Mouse (Mus musculus): ENCODE measurements around the gene Nabp2. TPM values are rescaled to one million over a fixed set of nuclear protein-coding genes. Genes with fewer than 3 reads are reported as not detected.

Nabp2 gene
- polyA plus RNA-seq, 1 experiment from 2014 or later: 91.8 TPM

Small RNA genes lying within 50 kb of the gene (microRNA-seq; reads per million reads assigned to microRNA genes)
- gene Gm25361: not detected
- not detected for gene Gm26308
- gene Mir6914: 1.8 reads per million
- gene Mir6915: not detected
- gene Mir8105: 2.4 reads per million

Other genes starting within 250 kb of the Nabp2 start
- 25.2 and 29.8 TPM in 2 replicates for gene Rbms2, start 231.2 kb downstream of the Nabp2 start, polyA plus RNA-seq (2014; fragmentation: Nextera tagmentation; extraction: Ambion mirVana)
- gene Gls2, start 217.0 kb downstream of the Nabp2 start, polyA plus RNA-seq (2014; fragmentation: Nextera tagmentation; extraction: Ambion mirVana): 1.6 and 1.9 TPM in 2 replicates
- 32.5 and 33.1 TPM in 2 replicates for gene Spryd4, start 199.7 kb downstream of the Nabp2 start, polyA plus RNA-seq (2014; fragmentation: Nextera tagmentation; extraction: Ambion mirVana)
- gene Mip, start 185.7 kb downstream of the Nabp2 start, polyA plus RNA-seq (2014; fragmentation: Nextera tagmentation; extraction: Ambion mirVana): 0.32 and 0.41 TPM in 2 replicates
- gene Timeless, start 179.4 kb downstream of the Nabp2 start, polyA plus RNA-seq (2014; fragmentation: Nextera tagmentation; extraction: Ambion mirVana): 92.9 and 95.6 TPM in 2 replicates
- 0.50 and 0.52 TPM in 2 replicates for gene Apon, start 157.4 kb downstream of the Nabp2 start, polyA plus RNA-seq (2014; fragmentation: Nextera tagmentation; extraction: Ambion mirVana)
- not detected in 2 replicates for gene Apof, start 142.8 kb downstream of the Nabp2 start, polyA plus RNA-seq (2014; fragmentation: Nextera tagmentation; extraction: Ambion mirVana)
- gene Stat2, start 140.9 kb downstream of the Nabp2 start, polyA plus RNA-seq (2014; fragmentation: Nextera tagmentation; extraction: Ambion mirVana): 12.0 and 14.0 TPM in 2 replicates
- gene Il23a, start 112.7 kb downstream of the Nabp2 start, polyA plus RNA-seq (2014; fragmentation: Nextera tagmentation; extraction: Ambion mirVana): not detected in 2 replicates
- gene Pan2, start 108.2 kb downstream of the Nabp2 start, polyA plus RNA-seq (2014; fragmentation: Nextera tagmentation; extraction: Ambion mirVana): 37.5 and 38.7 TPM in 2 replicates
- gene Cnpy2, start 89.0 kb downstream of the Nabp2 start, polyA plus RNA-seq (2014; fragmentation: Nextera tagmentation; extraction: Ambion mirVana): 343 and 351 TPM in 2 replicates
- gene Cs, start 73.8 kb downstream of the Nabp2 start, polyA plus RNA-seq (2014; fragmentation: Nextera tagmentation; extraction: Ambion mirVana): 231 and 232 TPM in 2 replicates
- 8.5 and 11.0 TPM in 2 replicates for gene Coq10a, start 42.5 kb downstream of the Nabp2 start, polyA plus RNA-seq (2014; fragmentation: Nextera tagmentation; extraction: Ambion mirVana)
- gene Ankrd52, start 34.4 kb downstream of the Nabp2 start, polyA plus RNA-seq (2014; fragmentation: Nextera tagmentation; extraction: Ambion mirVana): 12.0 and 12.8 TPM in 2 replicates
- 0.07 and 0.20 TPM in 2 replicates for gene Slc39a5, start 10.3 kb downstream of the Nabp2 start, polyA plus RNA-seq (2014; fragmentation: Nextera tagmentation; extraction: Ambion mirVana)
- 34.3 and 34.6 TPM in 2 replicates for gene Rnf41, start 165 bp upstream of the Nabp2 start, polyA plus RNA-seq (2014; fragmentation: Nextera tagmentation; extraction: Ambion mirVana)
- 96.5 and 105 TPM in 2 replicates for gene Smarcc2, start 47.8 kb upstream of the Nabp2 start, polyA plus RNA-seq (2014; fragmentation: Nextera tagmentation; extraction: Ambion mirVana)
- gene Myl6, start 82.7 kb upstream of the Nabp2 start, polyA plus RNA-seq (2014; fragmentation: Nextera tagmentation; extraction: Ambion mirVana): 656 and 696 TPM in 2 replicates
- 3.1 and 4.4 TPM in 2 replicates for gene Myl6b, start 87.2 kb upstream of the Nabp2 start, polyA plus RNA-seq (2014; fragmentation: Nextera tagmentation; extraction: Ambion mirVana)
- 7.6 and 8.9 TPM in 2 replicates for gene Esyt1, start 114.4 kb upstream of the Nabp2 start, polyA plus RNA-seq (2014; fragmentation: Nextera tagmentation; extraction: Ambion mirVana)
- gene Zc3h10, start 136.3 kb upstream of the Nabp2 start, polyA plus RNA-seq (2014; fragmentation: Nextera tagmentation; extraction: Ambion mirVana): 15.3 and 19.4 TPM in 2 replicates
- gene Rpl41, start 137.8 kb upstream of the Nabp2 start, polyA plus RNA-seq (2014; fragmentation: Nextera tagmentation; extraction: Ambion mirVana): 4,010 and 4,046 TPM in 2 replicates
- gene Pa2g4, start 154.5 kb upstream of the Nabp2 start, polyA plus RNA-seq (2014; fragmentation: Nextera tagmentation; extraction: Ambion mirVana): 274 and 289 TPM in 2 replicates
- 7.6 and 8.1 TPM in 2 replicates for gene Erbb3, start 178.2 kb upstream of the Nabp2 start, polyA plus RNA-seq (2014; fragmentation: Nextera tagmentation; extraction: Ambion mirVana)
- 831 and 876 TPM in 2 replicates for gene Rps26, start 215.3 kb upstream of the Nabp2 start, polyA plus RNA-seq (2014; fragmentation: Nextera tagmentation; extraction: Ambion mirVana)
- 3.2 and 3.4 TPM in 2 replicates for gene Ikzf4, start 234.5 kb upstream of the Nabp2 start, polyA plus RNA-seq (2014; fragmentation: Nextera tagmentation; extraction: Ambion mirVana)

Measured in limb, embryonic 11.5 days (tissue).